In genomic region chr12:31271361-31272011, GRCm38 (mm10) we compare ENCODE assay signal across 8 mouse cellular contexts. TPM values are rescaled to one million over a fixed set of nuclear protein-coding genes. Genes with fewer than 3 reads are reported as not detected.
A peak's percentile ranks its signal among the peaks of the same experiment; 100 is the strongest.
DNase-seq lines count a peak whose midpoint lies in the region; ATAC-seq lines count a peak whose summit lies in the region.

No protein-coding gene starts in this region.

- no peaks in the 10 kb centered on the region for H3K9me3 ChIP-seq in kidney, embryonic 16.5 days (ENCODE audit: low read length)
- H3K9me3 ChIP-seq in neural tube, embryonic 13.5 days, result no peaks in the 10 kb centered on the region
- no peaks in the 10 kb centered on the region for H3K9me3 ChIP-seq in hindbrain, embryonic 11.5 days (ENCODE audit: control insufficient read depth, low read length)

- peak; percentile 60 for DNase-seq in testis, postnatal 10 days (ENCODE audit: low spot score)
- no peak for DNase-seq in testis, postnatal 14 days (ENCODE audit: low spot score)
- DNase-seq in fibroblast of lung, adult 2 months (ENCODE audit: low read depth), result peak; percentile 67
- no peak for DNase-seq in hindbrain, embryonic 11.5 days (ENCODE audit: low spot score)
- no peak for DNase-seq in right cerebral cortex, postnatal 14 days

- no peaks in the 10 kb centered on the region for H3K27me3 ChIP-seq in kidney, embryonic 16.5 days (ENCODE audit: insufficient read depth, low read length)
- peaks cover 20% of the 10 kb centered on the region for H3K27me3 ChIP-seq in neural tube, embryonic 13.5 days
- H3K27me3 ChIP-seq in hindbrain, embryonic 11.5 days (ENCODE audit: control insufficient read depth, insufficient read depth, low read length), result peaks cover 5% of the 10 kb centered on the region

- peak overlapping the region; percentile 50 for H3K4me2 ChIP-seq in kidney, embryonic 16.5 days (replicated peaks; ENCODE audit: low read depth, low read length)
- peak overlapping the region; percentile 21 for H3K4me2 ChIP-seq in neural tube, embryonic 13.5 days
- no peak overlapping the region for H3K4me2 ChIP-seq in hindbrain, embryonic 11.5 days (replicated peaks; ENCODE audit: low read depth, low read length)

- H3K27ac ChIP-seq in kidney, embryonic 16.5 days (ENCODE audit: low read length), result peak overlapping the region; percentile 92
- peak overlapping the region; percentile 49 for H3K27ac ChIP-seq in neural tube, embryonic 13.5 days (replicated peaks)
- H3K27ac ChIP-seq in hindbrain, embryonic 11.5 days (ENCODE audit: low read depth, low read length), result no peak overlapping the region

- H3K9ac ChIP-seq in kidney, embryonic 16.5 days (replicated peaks; ENCODE audit: low read length), result peak overlapping the region; percentile 47
- H3K9ac ChIP-seq in neural tube, embryonic 13.5 days, result no peak overlapping the region
- no peak overlapping the region for H3K9ac ChIP-seq in hindbrain, embryonic 11.5 days (ENCODE audit: low read depth, low read length)

- H3K4me1 ChIP-seq in kidney, embryonic 16.5 days (ENCODE audit: insufficient read depth, low read length), result peaks cover 67% of the 10 kb centered on the region
- H3K4me1 ChIP-seq in neural tube, embryonic 13.5 days (replicated peaks), result peaks cover 23% of the 10 kb centered on the region
- H3K4me1 ChIP-seq in hindbrain, embryonic 11.5 days (replicated peaks; ENCODE audit: control insufficient read depth, insufficient read depth, low read length), result peaks cover 2% of the 10 kb centered on the region; the same call in 1 of the 2 replicates

- H3K36me3 ChIP-seq in kidney, embryonic 16.5 days (ENCODE audit: insufficient read depth, low read length), result peaks cover 71% of the 10 kb centered on the region
- H3K36me3 ChIP-seq in neural tube, embryonic 13.5 days, result no peaks in the 10 kb centered on the region
- H3K36me3 ChIP-seq in hindbrain, embryonic 11.5 days (ENCODE audit: control insufficient read depth, insufficient read depth, low read length), result no peaks in the 10 kb centered on the region

- WGBS in kidney, embryonic 16.5 days, result 8% methylated on average over 16 of the region's 16 CpGs
- WGBS in neural tube, embryonic 13.5 days, result 50% methylated on average over 16 of the region's 16 CpGs
- 48% methylated on average over 16 of the region's 16 CpGs for WGBS in hindbrain, embryonic 11.5 days

- peak overlapping the region; percentile 29 for H3K4me3 ChIP-seq in kidney, embryonic 16.5 days (ENCODE audit: low read length)
- no peak overlapping the region for H3K4me3 ChIP-seq in neural tube, embryonic 13.5 days
- H3K4me3 ChIP-seq in hindbrain, embryonic 11.5 days (ENCODE audit: low read depth, low read length), result no peak overlapping the region

- peak; percentile 63 for ATAC-seq in kidney, embryonic 16.5 days (ENCODE audit: low FRiP score, low TSS enrichment)
- no peak for ATAC-seq in neural tube, embryonic 13.5 days (ENCODE audit: low read depth)
- ATAC-seq in megakaryocyte, adult 5-6 weeks (ENCODE audit: poor library complexity, severe bottlenecking), result no peak
- no peak for ATAC-seq in hindbrain, embryonic 11.5 days (ENCODE audit: low FRiP score)

RNA-seq across cellular contexts. Expression of gene Lamb1, which starts 6.5 kb away (rescaled TPM):
- 174 and 175 TPM in 2 replicates for polyA plus RNA-seq in kidney, embryonic 16.5 days (2015; fragmentation: Nextera tagmentation; extraction: Ambion mirVana)
- polyA plus RNA-seq in neural tube, embryonic 13.5 days (2015; fragmentation: Nextera tagmentation; extraction: Ambion mirVana), result 27.9 and 31.0 TPM in 2 replicates
- 0.20 and 1.0 TPM in 2 replicates for total RNA-seq in megakaryocyte, adult 5-6 weeks (2015)
- 2.5 and 9.6 TPM in 2 replicates for total RNA-seq in megakaryocyte, adult 5-6 weeks (2017)
- polyA plus RNA-seq in hindbrain, embryonic 11.5 days (2014; fragmentation: Nextera tagmentation; extraction: Ambion mirVana), result 21.2 and 21.7 TPM in 2 replicates

RNA-seq across cellular contexts. Expression of gene Gm6993, which starts 30.9 kb away (rescaled TPM):
- not detected in 2 replicates for polyA plus RNA-seq in kidney, embryonic 16.5 days (2015; fragmentation: Nextera tagmentation; extraction: Ambion mirVana)
- polyA plus RNA-seq in neural tube, embryonic 13.5 days (2015; fragmentation: Nextera tagmentation; extraction: Ambion mirVana), result not detected in 2 replicates
- not detected in 2 replicates for total RNA-seq in megakaryocyte, adult 5-6 weeks (2015)
- not detected in 2 replicates for total RNA-seq in megakaryocyte, adult 5-6 weeks (2017)
- polyA plus RNA-seq in hindbrain, embryonic 11.5 days (2014; fragmentation: Nextera tagmentation; extraction: Ambion mirVana), result not detected in 2 replicates

Comparison
In these comparisons a context has a peak if more than half of its experiments do, and no peak if none do; other contexts are left out.
1. DNase-seq: peak in testis, postnatal 10 days (single experiment) and fibroblast of lung, adult 2 months (single experiment); none in testis, postnatal 14 days (single experiment), hindbrain, embryonic 11.5 days (single experiment) and right cerebral cortex, postnatal 14 days (single experiment).